Mouse (Mus musculus) intestine, postnatal 0 days (tissue): Measurements from ENCODE around the gene Coq8a. TPM values are rescaled to one million over a fixed set of nuclear protein-coding genes. Genes with fewer than 3 reads are reported as not detected.
A peak's percentile ranks its signal among the peaks of the same experiment; 100 is the strongest.

Experiments used
- ATAC-seq: fragments of 200-750 bp; cut with Nextera tagmentation; 2 replicates; pipeline ENCODE4 v1.8.0; 2017; ENCODE audit warnings: mild to moderate bottlenecking, moderate TSS enrichment, moderate library complexity
- H3K27ac ChIP-seq: fragments of 300-500 bp; sonication (generic); 2 replicates; pipeline ENCODE4 v1.5.1; 2014; ENCODE audit warnings: mild to moderate bottlenecking, low read depth, low read length, moderate library complexity
- H3K27me3 ChIP-seq: fragments of 300-500 bp; sonication (generic); replicated peaks from 2 replicates; pipeline ENCODE4 v1.6.1; 2014; ENCODE audit warnings: low read length, mixed read lengths; ENCODE audit not compliant: control insufficient read depth, insufficient read depth
- H3K36me3 ChIP-seq: fragments of 300-500 bp; sonication (generic); 2 replicates; pipeline ENCODE4 v1.6.1; 2014; ENCODE audit warnings: mild to moderate bottlenecking, moderate library complexity; ENCODE audit not compliant: control insufficient read depth, insufficient read depth
- H3K4me1 ChIP-seq: fragments of 300-500 bp; sonication (generic); replicated peaks from 2 replicates; pipeline ENCODE4 v1.6.1; 2014; ENCODE audit warnings: antibody characterized with exemption, low read length, mixed read lengths; ENCODE audit not compliant: control insufficient read depth, insufficient read depth
- H3K4me2 ChIP-seq: fragments of 300-500 bp; sonication (generic); replicated peaks from 2 replicates; pipeline ENCODE4 v1.6.1; 2014; ENCODE audit warnings: low read depth, mild to moderate bottlenecking, moderate library complexity
- H3K4me3 ChIP-seq: fragments of 300-500 bp; sonication (generic); 2 replicates; pipeline ENCODE4 v1.5.1; 2014; ENCODE audit warnings: low read depth, low read length
- H3K9ac ChIP-seq: fragments of 300-500 bp; sonication (generic); 2 replicates; pipeline ENCODE4 v1.6.1; 2014; ENCODE audit warnings: mild to moderate bottlenecking, low read depth, low read length
- H3K9me3 ChIP-seq: fragments of 300-500 bp; sonication (generic); 2 replicates; pipeline ENCODE4 v1.6.1; 2016; ENCODE audit warnings: mixed run types; ENCODE audit not compliant: control insufficient read depth
- CTCF ChIP-seq: sonication (generic); IDR thresholded peaks from 2 replicates; pipeline ENCODE4 v1.5.1; 2016; ENCODE audit warnings: low read depth, mild to moderate bottlenecking, control low read depth, antibody characterized with exemption, moderate library complexity
- WGBS: fragments of 180-500 bp; shearing (Covaris S2); extraction: QIAGEN DNeasy Blood & Tissue Kit; methylation state at CpG from one replicate; pipeline ENCODE4 v1.1.7; 2014; 5-methylcytosine and 5-hydroxymethylcytosine counted together
- polyA plus RNA-seq: library from polyadenylated mRNA; unstranded; fragments of >200 nt; fragmentation: Nextera tagmentation; extraction: Ambion mirVana; gene quantifications from 2 replicates; pipeline ENCODE4 v1.2.1, GENCODE M21; 2015

The Coq8a gene
- polyA plus RNA-seq, 1 experiment from 2014 or later = 28.6 TPM

DNA sequence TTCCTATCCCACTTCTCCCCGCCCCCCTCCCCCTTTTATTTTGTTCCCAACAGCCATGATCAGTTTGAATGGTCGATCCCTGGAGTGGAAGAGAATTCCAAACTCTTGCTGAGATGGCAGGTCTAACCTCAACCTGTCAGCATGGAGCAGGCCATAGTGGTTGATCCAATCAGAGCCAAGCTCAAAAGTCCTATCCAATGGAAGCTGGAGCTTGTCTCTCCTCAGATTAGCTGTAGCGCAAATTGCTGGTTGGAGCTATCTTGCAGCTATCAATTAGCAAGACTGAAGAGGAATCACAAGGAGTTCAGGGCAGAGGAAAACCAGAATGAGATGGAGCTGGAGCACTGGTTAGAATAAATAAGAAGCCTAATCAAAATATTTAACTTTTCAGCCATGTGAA, 9.0 kb upstream of the Coq8a start:
- no peak overlapping the region for H3K9ac ChIP-seq
- H3K4me3 ChIP-seq = no peak overlapping the region
- H3K9me3 ChIP-seq = 0 out of 2 replicates have a peak, but pooled peaks cover 10% of the 10 kb centered on the region
- H3K36me3 ChIP-seq = no peaks in the 10 kb centered on the region
- H3K27me3 ChIP-seq = no peaks in the 10 kb centered on the region
- H3K4me2 ChIP-seq = no peak overlapping the region
- no peak overlapping the region for H3K27ac ChIP-seq
- no peak for ATAC-seq
- TF ChIP-seq CTCF = no peak
- peaks cover 10% of the 10 kb centered on the region; the same call in 1 of the 2 replicates for H3K4me1 ChIP-seq
- WGBS = 89% methylated on average over 3 of the region's 3 CpGs

DNA sequence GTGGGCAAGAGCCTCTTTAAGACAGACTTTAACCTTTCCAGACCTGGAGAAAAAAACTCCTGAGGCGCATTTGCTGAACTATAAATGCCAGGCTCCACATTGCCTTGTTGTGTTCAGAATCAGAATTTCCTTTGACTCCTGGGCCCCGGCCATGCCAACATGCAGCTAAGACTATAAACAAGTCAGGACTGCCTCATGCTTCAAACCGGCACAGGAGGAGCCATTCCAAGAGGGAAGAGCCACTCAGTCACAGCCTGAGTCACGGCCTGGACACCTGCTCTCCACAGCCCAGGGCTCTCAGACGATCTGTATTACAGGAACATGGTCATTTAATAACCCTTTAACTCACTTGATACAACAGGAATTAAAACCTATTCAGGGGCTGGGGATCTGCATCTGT, 1.3 kb upstream of the Coq8a start:
- Histone ChIP-seq H3K4me3 (no peak overlapping the region), H3K36me3 (no peaks in the 10 kb centered on the region), H3K9ac (no peak overlapping the region), H3K4me2 (no peak overlapping the region), H3K9me3 (0 out of 2 replicates have a peak, but pooled peaks cover 10% of the 10 kb centered on the region), H3K4me1 (peaks cover 3% of the 10 kb centered on the region; the same call in 1 of the 2 replicates), H3K27me3 (no peaks in the 10 kb centered on the region), H3K27ac (no peak overlapping the region)
- ATAC-seq = no peak
- TF ChIP-seq CTCF = no peak
- 46% methylated on average over 5 of the region's 5 CpGs for WGBS

DNA sequence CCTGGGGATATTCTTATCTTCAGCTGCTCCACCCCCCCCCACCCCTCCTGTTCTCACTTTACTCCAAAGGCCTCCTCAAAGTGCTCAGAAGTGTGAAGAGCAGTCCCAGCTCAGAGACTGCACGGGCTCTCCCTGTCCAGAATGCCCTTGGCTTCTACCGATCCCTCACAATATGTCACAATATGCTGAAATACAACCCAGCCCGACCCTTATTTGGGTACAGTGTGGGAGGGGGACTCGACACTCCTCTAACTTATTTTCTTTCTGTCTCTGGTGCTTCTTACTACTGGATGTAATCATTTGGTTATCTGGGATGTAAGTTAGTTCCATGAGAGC, 281 bp upstream of the Coq8a start:
- Histone ChIP-seq H3K9me3 (0 out of 2 replicates have a peak, but pooled peaks cover 7% of the 10 kb centered on the region), H3K4me3 (no peak overlapping the region), H3K27ac (no peak overlapping the region), H3K4me1 (peaks cover 3% of the 10 kb centered on the region), H3K9ac (no peak overlapping the region), H3K36me3 (no peaks in the 10 kb centered on the region), H3K27me3 (no peaks in the 10 kb centered on the region), H3K4me2 (no peak overlapping the region)
- no peak for ATAC-seq
- WGBS = 65% methylated on average over 4 of the region's 4 CpGs
- no peak for TF ChIP-seq CTCF

DNA sequence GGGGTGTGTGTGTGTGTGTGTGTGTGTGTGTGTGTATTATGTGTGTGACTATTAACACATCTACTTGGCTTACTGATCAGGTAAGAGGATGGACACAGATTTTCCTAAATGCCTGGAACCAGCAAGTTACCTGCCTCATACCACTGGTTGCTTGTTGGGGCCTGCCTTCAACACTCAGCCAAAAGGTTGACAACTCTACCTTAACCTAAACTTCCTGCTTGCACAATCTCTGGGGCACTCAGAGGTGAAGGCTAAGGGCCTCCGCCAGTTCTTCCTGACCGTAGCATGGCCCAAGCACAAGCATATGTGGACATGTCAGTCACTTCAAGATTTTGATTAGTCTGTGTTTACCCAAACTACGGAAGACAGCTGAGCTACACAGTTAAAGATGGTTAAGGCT, 1.4 kb downstream of the Coq8a start:
- TF ChIP-seq CTCF = no peak
- Histone ChIP-seq H3K27me3 (no peaks in the 10 kb centered on the region), H3K4me3 (no peak overlapping the region), H3K9me3 (no peaks in the 10 kb centered on the region), H3K9ac (no peak overlapping the region), H3K27ac (no peak overlapping the region), H3K4me1 (peaks cover 7% of the 10 kb centered on the region), H3K36me3 (no peaks in the 10 kb centered on the region), H3K4me2 (no peak overlapping the region)
- WGBS = 46% methylated on average over 3 of the region's 3 CpGs
- ATAC-seq = no peak

DNA sequence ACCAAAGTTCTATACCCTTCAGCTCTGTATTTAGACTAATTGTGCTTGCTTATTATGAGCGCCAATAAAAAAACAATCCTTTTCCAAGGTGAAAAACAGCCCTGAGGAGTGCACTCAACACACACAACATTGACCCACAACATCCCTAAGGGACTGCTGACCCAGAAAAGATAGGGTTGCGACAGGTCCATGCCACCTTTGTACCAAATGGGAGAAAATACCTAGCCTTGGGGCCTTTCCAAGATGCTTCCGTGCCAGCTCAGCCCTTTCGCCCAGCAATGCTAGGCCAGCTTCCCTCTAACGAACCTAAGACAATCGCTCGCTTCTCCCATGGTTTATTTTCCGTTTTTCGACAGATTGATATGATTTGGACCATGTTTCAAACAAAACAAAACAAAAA, 2.9 kb downstream of the Coq8a start:
- no peak overlapping the region for H3K9ac ChIP-seq
- no peak for ATAC-seq
- no peaks in the 10 kb centered on the region for H3K36me3 ChIP-seq
- 90% methylated on average over 9 of the region's 9 CpGs for WGBS
- H3K27ac ChIP-seq = no peak overlapping the region
- TF ChIP-seq CTCF = no peak
- H3K9me3 ChIP-seq = no peaks in the 10 kb centered on the region
- H3K27me3 ChIP-seq = no peaks in the 10 kb centered on the region
- 0 out of 2 replicates have a peak overlapping the region, but pooled peaks have one; percentile 68 for H3K4me3 ChIP-seq
- H3K4me2 ChIP-seq = peak overlapping the region; percentile 93
- peaks cover 7% of the 10 kb centered on the region for H3K4me1 ChIP-seq

DNA sequence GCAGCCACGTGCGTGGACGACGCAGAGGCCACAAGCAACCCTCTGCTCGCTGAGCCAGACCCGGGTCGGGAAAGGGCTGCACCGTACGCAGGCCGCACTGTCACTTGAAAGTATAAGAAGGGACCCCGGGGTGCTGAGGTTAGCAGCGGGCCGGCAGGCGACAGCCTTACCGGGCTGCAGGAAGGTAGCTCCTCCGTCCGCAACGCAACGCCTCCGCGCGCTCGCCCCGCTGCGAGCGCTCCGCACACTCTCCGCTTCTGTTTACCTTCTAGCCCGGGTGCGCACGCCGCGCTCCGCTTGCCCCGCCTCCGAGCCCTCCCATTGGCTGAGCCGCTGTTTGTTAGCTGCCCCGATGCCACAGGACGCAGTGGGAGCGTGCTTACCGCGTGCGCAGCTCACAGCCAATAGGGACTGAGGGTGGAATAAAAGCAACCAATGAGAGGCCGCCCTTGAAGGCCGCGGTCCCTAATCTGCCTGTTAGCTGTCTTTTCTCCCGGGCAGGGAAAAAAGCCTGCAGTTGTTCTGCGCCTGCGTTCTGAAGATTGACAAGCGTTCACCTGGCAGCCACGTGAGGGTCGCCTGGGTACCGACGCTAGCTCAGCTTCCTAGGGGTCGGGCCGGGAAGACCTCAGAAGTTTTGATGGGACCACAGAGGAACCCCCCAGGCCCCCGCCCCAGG, 3.6 kb downstream of the Coq8a start:
- under 1% methylated on average over 57 of the region's 57 CpGs for WGBS
- peak overlapping the region; percentile 70 for H3K27ac ChIP-seq

More for the DNA sequence above, 3.6 kb downstream of the Coq8a start:
- Histone ChIP-seq H3K4me1 (peaks cover 7% of the 10 kb centered on the region), H3K4me2 (peak overlapping the region; percentile 93), H3K4me3 (peak overlapping the region; percentile 68), H3K36me3 (no peaks in the 10 kb centered on the region), H3K27me3 (no peaks in the 10 kb centered on the region), H3K9ac (peak overlapping the region; percentile 62), H3K9me3 (no peaks in the 10 kb centered on the region)
- no peak for TF ChIP-seq CTCF
- ATAC-seq = peak; percentile 98
